Mouse (Mus musculus) naive thymus-derived CD4-positive, alpha-beta T cell, adult 5 months (primary cell): ENCODE data around the gene C1qtnf9. TPM values are rescaled to one million over a fixed set of nuclear protein-coding genes. Genes with fewer than 3 reads are reported as not detected.

Source experiments
- polyA plus RNA-seq: library from polyadenylated mRNA; unstranded; fragments of 100-300 nt; shearing (Covaris generic); gene quantifications from one replicate; pipeline ENCODE4 v1.2.1, GENCODE M21; 2017

Gene C1qtnf9
- polyA plus RNA-seq, result not detected

GRCm38 (mm10) chr14:60767884-60768283 lies at the start of gene C1qtnf9:
Gene C1qtnf9 (plus strand): TSS chr14:60768134.

GRCm38 (mm10) chr14:60784427-60785315 lies 16.7 kb downstream of the C1qtnf9 start, which contains the start of gene Mipep:
Gene Mipep (plus strand): TSS chr14:60784573.

Other genes starting within 250 kb of the C1qtnf9 start
- gene Spata13, start 134.1 kb upstream of the C1qtnf9 start, polyA plus RNA-seq, result 146 TPM
- gene Mipep, start 16.4 kb downstream of the C1qtnf9 start, polyA plus RNA-seq, result 10.9 TPM